Mouse (Mus musculus) ovary, postnatal 10 days (tissue): ENCODE data around the gene Tmem247.

ENCODE experiments used
- DNase-seq: peaks from one replicate; pipeline ENCODE4 v3.0.0; 2022; ENCODE audit warnings: low spot score

Gene Tmem247

GRCm38 (mm10) chr17:86917048-86917447 is at the start of gene Tmem247:
Gene Tmem247, plus strand, starts transcription at chr17:86917348.
- DNase-seq: no peak

GRCm38 (mm10) chr17:86870586-86870985 is 46.6 kb upstream of the Tmem247 start:
- DNase-seq: no peak

GRCm38 (mm10) chr17:86872643-86873042 is 44.5 kb upstream of the Tmem247 start:
- DNase-seq: no peak

- no peak for DNase-seq
Measured at GRCm38 (mm10) chr17:86876940-86877339, 40.2 kb upstream of the Tmem247 start.

- no peak for DNase-seq
Measured at GRCm38 (mm10) chr17:86877747-86878146, 39.4 kb upstream of the Tmem247 start.

DNA sequence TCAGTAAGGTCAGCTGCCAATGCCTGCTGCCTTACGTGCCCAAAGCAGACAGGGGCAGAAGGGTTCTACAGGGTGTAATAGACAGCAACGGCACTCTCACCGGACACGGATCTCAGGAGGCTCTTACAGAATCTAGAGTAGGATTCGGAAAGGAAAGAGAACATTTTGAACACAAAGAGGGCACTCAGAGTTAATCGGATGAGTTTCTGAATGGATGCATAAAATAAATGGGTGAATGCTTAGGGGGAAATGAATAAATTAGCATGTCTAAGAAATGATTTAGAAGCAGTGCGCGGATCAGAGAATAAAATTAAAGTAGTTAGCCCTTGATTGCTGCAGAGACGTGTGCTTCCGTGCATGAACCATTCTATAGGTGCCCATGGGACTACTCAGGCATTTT is 37.1 kb upstream of the Tmem247 start:
- no peak for DNase-seq

DNA sequence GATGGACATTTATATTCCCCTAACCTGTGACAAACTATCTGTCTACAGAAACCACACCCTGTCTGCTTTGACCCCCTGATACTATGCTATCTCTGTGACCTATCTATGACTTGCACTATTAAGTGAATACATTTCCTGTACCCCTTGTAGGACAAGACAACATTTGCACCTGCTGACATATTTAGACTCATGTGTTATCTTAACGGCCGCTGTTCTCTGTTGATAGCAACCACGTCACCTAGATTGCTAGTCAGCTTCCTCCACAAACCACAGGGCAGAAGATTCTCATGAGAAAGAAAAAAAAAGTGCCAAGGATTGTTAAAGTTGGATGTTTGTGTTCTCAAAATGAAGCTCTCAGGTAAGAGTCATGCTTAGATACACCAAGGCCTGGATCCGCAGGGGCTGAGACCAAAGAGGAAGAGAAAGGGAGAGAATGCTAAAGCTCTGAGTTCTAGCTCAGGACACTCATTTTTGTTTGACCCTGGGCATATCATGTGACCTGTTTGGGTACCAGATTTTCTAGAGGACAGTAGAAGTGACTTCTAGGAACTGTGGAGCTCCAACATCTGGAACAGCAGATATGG is 36.6 kb upstream of the Tmem247 start:
- DNase-seq: no peak

DNA sequence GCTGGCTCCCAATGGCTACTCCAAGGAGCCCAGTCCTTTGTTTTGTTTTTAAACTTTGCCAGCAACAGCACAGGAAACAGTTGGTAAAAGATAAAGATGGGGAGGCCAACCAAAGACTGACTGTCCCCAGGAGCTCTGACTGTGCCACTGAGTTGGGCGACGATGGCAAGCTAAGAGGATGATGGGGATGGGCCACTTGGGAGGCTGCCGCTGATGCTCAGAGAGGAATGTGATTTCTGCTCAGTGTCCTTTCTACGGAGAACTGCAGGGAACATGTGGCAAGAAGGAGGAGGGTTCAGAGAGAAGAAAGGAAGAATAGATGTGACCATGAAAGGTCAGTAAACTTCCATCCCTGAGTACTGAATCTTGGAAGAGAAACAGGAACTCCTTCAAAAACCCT is 22.0 kb upstream of the Tmem247 start:
- DNase-seq: no peak

GRCm38 (mm10) chr17:86897486-86898165 is 19.5 kb upstream of the Tmem247 start:
- DNase-seq: no peak

- no peak for DNase-seq
Measured at GRCm38 (mm10) chr17:86899821-86900220, 17.3 kb upstream of the Tmem247 start.

DNA sequence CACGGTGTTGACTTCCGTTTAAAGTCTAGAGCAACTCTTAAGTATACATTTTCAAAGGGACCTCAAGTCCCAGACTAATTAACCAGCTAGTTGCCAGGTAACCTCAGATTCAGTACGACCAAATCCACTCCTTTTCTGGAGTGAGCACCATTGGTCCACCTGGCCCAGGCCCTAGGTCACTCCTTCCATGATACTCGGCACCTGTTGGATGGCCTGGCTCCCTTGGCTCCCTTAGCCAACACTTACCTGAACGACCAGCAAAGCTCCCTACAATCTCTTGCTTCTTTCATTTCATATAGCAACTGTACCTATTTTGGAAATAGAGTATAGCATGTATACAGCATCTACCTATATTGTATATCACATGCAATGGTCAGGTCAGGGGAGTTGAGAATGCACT is 16.6 kb upstream of the Tmem247 start:
- no peak for DNase-seq

- DNase-seq: no peak
Measured at GRCm38 (mm10) chr17:86902399-86903067, 14.6 kb upstream of the Tmem247 start.

DNA sequence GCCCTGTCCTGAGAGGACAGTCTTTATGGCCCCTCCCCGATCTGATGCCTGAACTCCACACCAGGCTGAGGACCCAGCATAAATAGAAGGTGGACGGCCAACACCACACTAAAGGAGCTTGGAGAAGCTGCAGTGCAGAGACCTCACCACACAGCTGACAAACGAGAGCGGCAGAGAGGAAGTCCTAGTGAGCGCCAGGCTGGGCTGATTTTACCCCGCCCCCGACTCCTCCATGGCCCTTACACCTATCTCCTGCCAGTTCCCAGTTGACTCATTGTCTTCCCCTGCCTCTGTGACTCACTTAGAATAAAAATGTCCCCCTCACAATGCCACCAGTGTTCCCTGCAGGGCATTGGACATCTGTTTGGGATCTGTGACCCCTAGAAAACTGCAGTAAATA is 13.6 kb upstream of the Tmem247 start:
- DNase-seq: no peak

- no peak for DNase-seq
Measured at GRCm38 (mm10) chr17:86904206-86904605, 12.9 kb upstream of the Tmem247 start.

- peak; percentile 36 for DNase-seq
Measured at GRCm38 (mm10) chr17:86905297-86906135, 11.6 kb upstream of the Tmem247 start.

- peak; percentile 66 for DNase-seq
Measured at GRCm38 (mm10) chr17:86906136-86906461, 11.0 kb upstream of the Tmem247 start.

- no peak for DNase-seq
Measured at GRCm38 (mm10) chr17:86906601-86907000, 10.5 kb upstream of the Tmem247 start.

GRCm38 (mm10) chr17:86907092-86907491 is 10.1 kb upstream of the Tmem247 start:
- DNase-seq: no peak

GRCm38 (mm10) chr17:86908316-86908715 is 8.8 kb upstream of the Tmem247 start:
- DNase-seq: no peak

- no peak for DNase-seq
Measured at GRCm38 (mm10) chr17:86909733-86910495, 7.2 kb upstream of the Tmem247 start.

GRCm38 (mm10) chr17:86911261-86911660 is 5.9 kb upstream of the Tmem247 start:
- DNase-seq: no peak
